In the genomic region with DNA sequence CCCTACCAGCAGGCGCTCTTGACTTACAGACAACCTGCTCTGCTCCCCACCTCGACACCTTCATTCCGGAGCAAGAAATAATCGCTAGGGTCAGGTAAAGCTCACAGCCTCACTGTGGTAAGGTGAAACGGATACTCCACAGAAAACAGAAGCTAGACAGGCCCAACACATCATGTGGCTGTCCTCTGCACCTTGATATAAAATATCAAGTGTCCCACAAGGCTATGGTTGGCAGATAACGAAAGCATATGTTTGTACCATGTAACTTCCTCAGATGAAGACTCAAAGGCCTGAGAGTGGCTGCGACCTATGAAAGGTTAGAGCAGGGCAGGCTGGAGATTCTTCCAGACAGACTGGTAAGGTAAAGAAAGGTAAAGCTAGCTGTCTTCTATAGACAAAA, we compare ENCODE assay signal across 10 mouse cellular contexts. TPM values are rescaled to one million over a fixed set of nuclear protein-coding genes. Genes with fewer than 3 reads are reported as not detected.
DNase-seq lines count a peak whose midpoint lies in the region; ATAC-seq and TF ChIP-seq lines count a peak whose summit lies in the region.
"Had no signal": no experiment of that assay in that cellular context is flagged by ENCODE, and none has a peak within 500 bp of the region (broad histone marks: within the 10 kb centered on the region; RNA-seq: fewer than 3 reads in every experiment).

No protein-coding gene starts in this region.

- H3K9me3 ChIP-seq in heart, embryonic 11.5 days (replicated peaks; ENCODE audit: control insufficient read depth, low read length), result no peaks in the 10 kb centered on the region
- no peaks in the 10 kb centered on the region for H3K9me3 ChIP-seq in embryonic facial prominence, embryonic 10.5 days
- H3K9me3 ChIP-seq in hindbrain, postnatal 0 days (ENCODE audit: low read length), result no peaks in the 10 kb centered on the region
- no peaks in the 10 kb centered on the region for H3K9me3 ChIP-seq in midbrain, embryonic 10.5 days (replicated peaks)
- no peaks in the 10 kb centered on the region for H3K9me3 ChIP-seq in kidney, embryonic 16.5 days (ENCODE audit: low read length)
- no peaks in the 10 kb centered on the region for H3K9me3 ChIP-seq in heart, embryonic 10.5 days

- H3K36me3 ChIP-seq in heart, embryonic 11.5 days (ENCODE audit: control insufficient read depth, insufficient read depth, low read length), result no peaks in the 10 kb centered on the region
- peaks cover 9% of the 10 kb centered on the region for H3K36me3 ChIP-seq in embryonic facial prominence, embryonic 10.5 days (replicated peaks)
- H3K36me3 ChIP-seq in hindbrain, postnatal 0 days (ENCODE audit: insufficient read depth, low read length), result peaks cover 10% of the 10 kb centered on the region; the same call in 1 of the 2 replicates
- H3K36me3 ChIP-seq in midbrain, embryonic 10.5 days, result peaks cover 12% of the 10 kb centered on the region
- 0 out of 2 replicates have a peak, but pooled peaks cover 8% of the 10 kb centered on the region for H3K36me3 ChIP-seq in kidney, embryonic 16.5 days (ENCODE audit: insufficient read depth, low read length)
- H3K36me3 ChIP-seq in heart, embryonic 10.5 days, result peaks cover 9% of the 10 kb centered on the region; the same call in 1 of the 2 replicates

- TF ChIP-seq CTCF in hindbrain, postnatal 0 days (IDR thresholded peaks at IDR 0.05; ENCODE audit: low read depth), result no peak

- H3K4me3 ChIP-seq in heart, embryonic 11.5 days (ENCODE audit: low read depth, low read length), result no peak overlapping the region
- H3K4me3 ChIP-seq in embryonic facial prominence, embryonic 10.5 days, result 0 out of 2 replicates have a peak overlapping the region, but pooled peaks have one; percentile 92
- H3K4me3 ChIP-seq in hindbrain, postnatal 0 days (ENCODE audit: low read length), result no peak overlapping the region
- H3K4me3 ChIP-seq in midbrain, embryonic 10.5 days, result 0 out of 2 replicates have a peak overlapping the region, but pooled peaks have one; percentile 16
- no peak overlapping the region for H3K4me3 ChIP-seq in kidney, embryonic 16.5 days (ENCODE audit: low read length)
- no peak overlapping the region for H3K4me3 ChIP-seq in heart, embryonic 10.5 days

- H3K27ac ChIP-seq in heart, embryonic 11.5 days (ENCODE audit: low read depth, low read length), result no peak overlapping the region
- H3K27ac ChIP-seq in embryonic facial prominence, embryonic 10.5 days (replicated peaks), result no peak overlapping the region
- no peak overlapping the region for H3K27ac ChIP-seq in hindbrain, postnatal 0 days
- no peak overlapping the region for H3K27ac ChIP-seq in midbrain, embryonic 10.5 days (replicated peaks)
- no peak overlapping the region for H3K27ac ChIP-seq in kidney, embryonic 16.5 days (ENCODE audit: low read length)
- H3K27ac ChIP-seq in heart, embryonic 10.5 days, result no peak overlapping the region
- H3K27ac ChIP-seq: macrophage had no signal

- no peaks in the 10 kb centered on the region for H3K27me3 ChIP-seq in heart, embryonic 11.5 days (ENCODE audit: control insufficient read depth, insufficient read depth, low read length)
- H3K27me3 ChIP-seq in embryonic facial prominence, embryonic 10.5 days (replicated peaks; ENCODE audit: low read depth, poor library complexity, severe bottlenecking), result peaks cover 13% of the 10 kb centered on the region; the same call in 1 of the 2 replicates
- H3K27me3 ChIP-seq in hindbrain, postnatal 0 days (ENCODE audit: insufficient read depth, low read length), result no peaks in the 10 kb centered on the region
- peaks cover 11% of the 10 kb centered on the region; the same call in 1 of the 2 replicates for H3K27me3 ChIP-seq in midbrain, embryonic 10.5 days (ENCODE audit: low read depth, poor library complexity, severe bottlenecking)
- no peaks in the 10 kb centered on the region for H3K27me3 ChIP-seq in kidney, embryonic 16.5 days (ENCODE audit: insufficient read depth, low read length)
- 0 out of 2 replicates have a peak, but pooled peaks cover 6% of the 10 kb centered on the region for H3K27me3 ChIP-seq in heart, embryonic 10.5 days (ENCODE audit: insufficient read depth, poor library complexity, severe bottlenecking)

- peaks cover 5% of the 10 kb centered on the region; the same call in 1 of the 2 replicates for H3K4me1 ChIP-seq in heart, embryonic 11.5 days (ENCODE audit: control insufficient read depth, insufficient read depth, low read length)
- peaks cover 25% of the 10 kb centered on the region for H3K4me1 ChIP-seq in embryonic facial prominence, embryonic 10.5 days
- H3K4me1 ChIP-seq in hindbrain, postnatal 0 days (ENCODE audit: insufficient read depth, low read length), result peaks cover 13% of the 10 kb centered on the region; the same call in 1 of the 2 replicates
- H3K4me1 ChIP-seq in midbrain, embryonic 10.5 days, result peaks cover 24% of the 10 kb centered on the region
- peaks cover 20% of the 10 kb centered on the region for H3K4me1 ChIP-seq in kidney, embryonic 16.5 days (ENCODE audit: insufficient read depth, low read length)
- peaks cover 20% of the 10 kb centered on the region for H3K4me1 ChIP-seq in heart, embryonic 10.5 days

- no peak overlapping the region for H3K9ac ChIP-seq in heart, embryonic 11.5 days (ENCODE audit: low read depth, low read length)
- H3K9ac ChIP-seq in hindbrain, postnatal 0 days (replicated peaks; ENCODE audit: low read length), result no peak overlapping the region
- H3K9ac ChIP-seq in kidney, embryonic 16.5 days (replicated peaks; ENCODE audit: low read length), result no peak overlapping the region

- 86% methylated on average over 7 of the region's 7 CpGs for WGBS in heart, embryonic 11.5 days (ENCODE audit: insufficient replicate concordance)
- 89% methylated on average over 7 of the region's 7 CpGs for WGBS in embryonic facial prominence, embryonic 10.5 days
- 91% methylated on average over 7 of the region's 7 CpGs for WGBS in hindbrain, postnatal 0 days
- 90% methylated on average over 7 of the region's 7 CpGs for WGBS in midbrain, embryonic 10.5 days
- WGBS in kidney, embryonic 16.5 days, result 85% methylated on average over 7 of the region's 7 CpGs
- WGBS in heart, embryonic 10.5 days, result 86% methylated on average over 7 of the region's 7 CpGs

- no peak for ATAC-seq in heart, embryonic 11.5 days (replicated peaks; ENCODE audit: insufficient number of reproducible peaks, low FRiP score, low TSS enrichment)
- no peak for ATAC-seq in hindbrain, postnatal 0 days
- ATAC-seq in kidney, embryonic 16.5 days (ENCODE audit: low FRiP score, low TSS enrichment), result no peak
- ATAC-seq: activated CD4-positive, CD25-positive, alpha-beta regulatory T cell, adult 4 months had no signal

- DNase-seq in heart, adult 8-10 months (ENCODE audit: low spot score), result no peak
- no peak for DNase-seq in embryonic facial prominence, embryonic 10.5 days (ENCODE audit: low spot score)
- DNase-seq in hindbrain, postnatal 0 days (ENCODE audit: low spot score), result no peak
- no peak for DNase-seq in midbrain, embryonic 10.5 days (ENCODE audit: low spot score)
- no peak for DNase-seq in heart, embryonic 10.5 days (ENCODE audit: low spot score)
- DNase-seq in gastrocnemius, postnatal 4 days (ENCODE audit: low spot score in 2 of 2), result no peak

- H3K4me2 ChIP-seq in heart, embryonic 11.5 days, result peak overlapping the region; percentile 85; the same call in 1 of the 2 replicates
- peak overlapping the region; percentile 82; the same call in 1 of the 2 replicates for H3K4me2 ChIP-seq in hindbrain, postnatal 0 days (ENCODE audit: low read depth, low read length)
- H3K4me2 ChIP-seq in kidney, embryonic 16.5 days (replicated peaks; ENCODE audit: low read depth, low read length), result no peak overlapping the region

RNA-seq across cellular contexts. Expression of gene Psmf1, which starts 4.5 kb away (rescaled TPM):
- polyA plus RNA-seq in heart, embryonic 11.5 days (2014; fragmentation: Nextera tagmentation; extraction: Ambion mirVana), result 30.7 and 33.6 TPM in 2 replicates
- total RNA-seq in heart, adult 8-10 months (2022), result 10 to 100 TPM; 22.2 to 28.1 (median 23.1) TPM
- 53.7 and 58.9 TPM in 2 replicates for polyA plus RNA-seq in embryonic facial prominence, embryonic 10.5 days (2016; fragmentation: Nextera tagmentation; extraction: Ambion mirVana)
- 63.5 and 73.7 TPM in 2 replicates for total RNA-seq in hindbrain, postnatal 0 days (2014; rRNA removed)
- 68.6 and 69.1 TPM in 2 replicates for polyA plus RNA-seq in hindbrain, postnatal 0 days (2015; fragmentation: Nextera tagmentation; extraction: Ambion mirVana)
- polyA plus RNA-seq in midbrain, embryonic 10.5 days (2016; fragmentation: Nextera tagmentation; extraction: Ambion mirVana), result 47.8 and 52.6 TPM in 2 replicates
- polyA plus RNA-seq in kidney, embryonic 16.5 days (2015; fragmentation: Nextera tagmentation; extraction: Ambion mirVana), result 49.3 and 50.2 TPM in 2 replicates
- 37.2 and 43.1 TPM in 2 replicates for polyA plus RNA-seq in heart, embryonic 10.5 days (2016; fragmentation: Nextera tagmentation; extraction: Ambion mirVana)
- total RNA-seq in gastrocnemius, postnatal 4 days (2021), result 10 to 100 TPM; 30.6 to 31.5 TPM

RNA-seq across cellular contexts. Expression of gene Tmem74b, which starts 37.7 kb away (rescaled TPM):
- polyA plus RNA-seq in heart, embryonic 11.5 days (2014; fragmentation: Nextera tagmentation; extraction: Ambion mirVana), result 1.4 and 2.7 TPM in 2 replicates
- total RNA-seq in heart, adult 8-10 months (2022), result 1 to 10 TPM; 5.7 to 8.2 (median 5.9) TPM
- polyA plus RNA-seq in embryonic facial prominence, embryonic 10.5 days (2016; fragmentation: Nextera tagmentation; extraction: Ambion mirVana), result 2.3 and 3.1 TPM in 2 replicates
- 27.3 and 35.8 TPM in 2 replicates for total RNA-seq in hindbrain, postnatal 0 days (2014; rRNA removed)
- polyA plus RNA-seq in hindbrain, postnatal 0 days (2015; fragmentation: Nextera tagmentation; extraction: Ambion mirVana), result 22.3 and 22.6 TPM in 2 replicates
- polyA plus RNA-seq in midbrain, embryonic 10.5 days (2016; fragmentation: Nextera tagmentation; extraction: Ambion mirVana), result 4.2 and 5.3 TPM in 2 replicates
- polyA plus RNA-seq in kidney, embryonic 16.5 days (2015; fragmentation: Nextera tagmentation; extraction: Ambion mirVana), result 1.0 and 1.1 TPM in 2 replicates
- polyA plus RNA-seq in heart, embryonic 10.5 days (2016; fragmentation: Nextera tagmentation; extraction: Ambion mirVana), result 1.2 and 2.1 TPM in 2 replicates
- 1 to 10 TPM; 1.3 to 1.6 TPM for total RNA-seq in gastrocnemius, postnatal 4 days (2021)
- polyA plus RNA-seq: activated CD4-positive, CD25-positive, alpha-beta regulatory T cell, adult 4 months; macrophage had no signal

Comparison
In these comparisons a context has a peak if more than half of its experiments do, and no peak if none do; other contexts are left out.
1. H3K4me3 ChIP-seq: peak in embryonic facial prominence, embryonic 10.5 days (single experiment) and midbrain, embryonic 10.5 days (single experiment); none in heart, embryonic 11.5 days (single experiment), hindbrain, postnatal 0 days (single experiment), kidney, embryonic 16.5 days (single experiment) and heart, embryonic 10.5 days (single experiment).